Mouse (Mus musculus): Measurements from ENCODE around the gene Dhx9.
"Not testable (repeated sequence)": the region's sequence is repeated elsewhere in the genome, so short reads cannot be mapped to it uniquely, and the experiment has no call there.

The Dhx9 gene

DNA sequence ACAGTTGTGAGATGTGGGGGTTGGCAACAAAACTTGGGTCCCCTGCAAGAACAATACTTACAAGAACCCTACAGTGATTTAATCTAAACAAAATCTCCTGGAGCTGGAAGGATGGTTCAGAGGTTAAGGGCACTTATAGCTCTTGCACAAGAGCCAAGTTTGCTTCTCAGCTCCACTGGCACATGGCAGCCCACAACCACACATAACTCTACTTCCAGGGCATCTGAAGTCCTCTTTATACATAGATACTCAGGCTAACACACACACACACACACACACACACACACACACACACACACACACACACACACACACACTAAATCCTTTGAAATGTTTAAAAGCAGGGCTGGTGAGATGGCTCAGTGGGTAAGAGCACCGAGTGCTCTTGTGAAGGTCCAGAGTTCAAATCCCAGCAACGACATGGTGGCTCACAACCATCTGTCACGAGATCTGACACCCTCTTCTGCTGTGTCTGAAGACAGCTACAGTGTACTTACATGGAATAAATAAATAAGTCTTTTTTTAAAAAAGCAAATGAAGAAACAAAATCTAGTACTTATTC lies 71.1 kb downstream of the Dhx9 start:
- DNase-seq = peak in 1 of 2 experiments; percentile 17

- not testable (repeated sequence) for DNase-seq
These were observed 71.7 kb downstream of the Dhx9 start for GRCm38 (mm10) chr1:153415742-153416141.

DNA sequence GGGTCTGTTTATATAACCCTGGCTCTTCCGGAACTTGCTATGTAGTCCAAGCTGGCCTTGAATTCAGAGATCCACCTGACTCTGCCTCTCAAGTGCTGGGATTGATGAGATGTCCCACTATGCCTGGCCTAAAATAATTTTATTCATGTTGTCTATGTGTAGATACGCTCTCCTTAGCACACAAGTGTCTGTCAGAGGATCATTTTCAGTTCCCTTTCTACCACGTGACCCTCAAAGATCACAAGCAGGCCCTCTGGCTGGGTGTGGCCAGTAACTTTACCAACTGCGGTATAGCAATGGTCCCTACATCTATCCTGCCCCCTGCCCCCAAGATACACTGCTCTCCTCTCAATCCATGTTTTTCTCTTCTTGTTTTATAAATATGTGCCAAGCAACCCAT lies 72.5 kb downstream of the Dhx9 start:
- DNase-seq = peak; percentile 79 to 84

DNA sequence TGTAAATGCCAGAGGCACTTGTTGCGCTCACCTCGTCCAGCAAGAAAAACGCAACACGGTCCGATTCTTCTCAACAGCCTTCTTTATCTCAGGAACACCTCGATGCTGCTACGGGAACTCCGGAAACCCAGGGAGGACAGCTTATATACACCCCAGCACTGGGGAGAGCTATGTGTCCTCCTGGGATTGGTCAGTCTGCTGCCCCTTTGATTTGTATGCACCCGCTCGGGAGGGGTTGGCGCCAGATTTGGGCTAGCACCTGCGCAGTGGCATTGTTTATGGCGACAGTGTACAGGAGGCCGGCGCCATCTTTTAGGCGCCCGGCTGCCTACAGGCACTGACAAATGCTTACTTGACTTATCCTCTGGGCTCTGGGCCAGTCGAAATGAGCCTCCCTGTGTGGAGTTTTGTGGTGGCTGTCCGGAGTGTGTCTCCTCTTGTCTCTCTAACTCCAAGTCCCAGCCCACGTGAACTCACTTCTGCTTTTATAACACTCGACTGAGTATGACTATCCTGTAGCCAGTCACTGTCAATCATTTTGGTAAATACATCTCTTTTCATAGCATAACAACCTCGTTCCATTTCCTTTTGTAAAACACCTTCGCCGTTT lies 73.2 kb downstream of the Dhx9 start:
- peak; percentile 91 to 95 for DNase-seq

- DNase-seq = peak; percentile 31 to 54
These were observed 74.0 kb downstream of the Dhx9 start for GRCm38 (mm10) chr1:153413397-153414020.

- not testable (repeated sequence) for DNase-seq
These were observed 74.6 kb downstream of the Dhx9 start for GRCm38 (mm10) chr1:153412663-153413396.

- no peak for DNase-seq
These were observed 75.7 kb downstream of the Dhx9 start for GRCm38 (mm10) chr1:153411723-153412122.

GRCm38 (mm10) chr1:153410915-153411314 lies 76.5 kb downstream of the Dhx9 start:
- not testable (repeated sequence) for DNase-seq

DNA sequence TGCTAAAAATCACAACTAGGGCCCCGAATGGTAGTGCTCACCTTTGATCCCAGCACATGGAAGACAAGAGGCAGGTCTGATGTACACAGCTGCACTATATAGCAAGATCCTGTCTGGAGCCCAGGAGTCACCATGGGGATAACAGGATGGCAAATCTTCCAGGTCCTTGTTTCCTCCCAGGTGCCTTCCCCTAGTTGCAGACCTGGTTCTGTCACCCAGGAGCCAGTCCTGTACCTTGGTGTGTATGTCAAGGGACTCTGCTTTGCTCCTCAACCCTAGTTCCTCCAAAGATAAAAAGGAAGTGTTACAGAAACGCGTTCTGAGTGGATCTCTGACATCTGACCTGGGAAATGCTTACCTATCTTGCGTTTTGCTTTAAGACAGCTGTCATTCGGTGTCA lies 79.2 kb downstream of the Dhx9 start:
- DNase-seq = not testable (repeated sequence)

DNA sequence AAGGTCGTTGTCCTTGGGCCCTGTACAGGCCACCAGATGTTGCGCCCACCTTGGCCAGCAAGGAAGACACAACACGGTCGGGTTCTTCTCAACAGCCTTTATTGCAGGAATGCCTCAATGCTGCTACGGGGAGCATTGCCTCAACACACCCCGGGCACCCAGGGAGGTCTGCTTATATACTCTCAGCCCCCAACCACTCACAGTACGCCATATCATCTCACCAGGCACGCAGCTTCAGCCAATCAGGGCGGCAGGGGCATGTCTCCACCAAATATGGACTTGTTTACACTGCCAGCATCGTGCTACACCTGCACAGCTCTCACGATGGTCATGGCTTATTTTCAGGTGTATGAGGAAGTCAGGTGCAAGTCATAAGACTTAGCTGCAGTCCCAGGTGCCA lies 79.8 kb downstream of the Dhx9 start:
- DNase-seq = not testable (repeated sequence)

Data from spleen, adult 18-20 months (tissue).